Mouse (Mus musculus) lung, postnatal 0 days (tissue): ENCODE results near the gene Zbtb38. TPM values are rescaled to one million over a fixed set of nuclear protein-coding genes. Genes with fewer than 3 reads are reported as not detected.
A peak's percentile ranks its signal among the peaks of the same experiment; 100 is the strongest.

ENCODE experiments used
- ATAC-seq: fragments of 200-750 bp; cut with Nextera tagmentation; 2 replicates; pipeline ENCODE4 v1.8.0; 2017; ENCODE audit warnings: moderate library complexity
- DNase-seq: peaks from one replicate; pipeline ENCODE4 v3.0.0-alpha.2; 2016; ENCODE audit warnings: low spot score
- H3K27ac ChIP-seq: fragments of 300-500 bp; sonication (generic); 2 replicates; pipeline ENCODE4 v1.5.1; 2014; ENCODE audit warnings: antibody characterized with exemption, mild to moderate bottlenecking, low read length, mixed read lengths
- H3K27me3 ChIP-seq: fragments of 300-500 bp; sonication (generic); replicated peaks from 2 replicates; pipeline ENCODE4 v1.6.1; 2014; ENCODE audit warnings: low read length, mixed read lengths; ENCODE audit not compliant: insufficient read depth
- H3K36me3 ChIP-seq: fragments of 300-500 bp; sonication (generic); 2 replicates; pipeline ENCODE4 v1.6.1; 2014; ENCODE audit warnings: low read length, mixed read lengths; ENCODE audit not compliant: insufficient read depth
- H3K4me1 ChIP-seq: fragments of 300-500 bp; sonication (generic); 2 replicates; pipeline ENCODE4 v1.6.1; 2014; ENCODE audit warnings: antibody characterized with exemption, low read depth, low read length, mixed read lengths; ENCODE audit not compliant: insufficient read depth
- H3K4me2 ChIP-seq: fragments of 300-500 bp; sonication (generic); replicated peaks from 2 replicates; pipeline ENCODE4 v1.6.1; 2014; ENCODE audit warnings: low read depth, mild to moderate bottlenecking, low read length, moderate library complexity, mixed read lengths
- H3K4me3 ChIP-seq: fragments of 300-500 bp; sonication (generic); 2 replicates; pipeline ENCODE4 v1.5.1; 2014; ENCODE audit warnings: low read depth, low read length
- H3K9ac ChIP-seq: fragments of 300-500 bp; sonication (generic); replicated peaks from 2 replicates; pipeline ENCODE4 v1.6.1; 2014; ENCODE audit warnings: low read depth, mild to moderate bottlenecking
- H3K9me3 ChIP-seq: fragments of 300-500 bp; sonication (generic); 2 replicates; pipeline ENCODE4 v1.6.1; 2016; ENCODE audit warnings: low read length, mixed read lengths
- CTCF ChIP-seq: IDR thresholded peaks from 2 replicates; pipeline ENCODE4 v1.5.1; 2016; ENCODE audit warnings: antibody characterized with exemption, mild to moderate bottlenecking
- EP300 ChIP-seq: IDR thresholded peaks from 2 replicates; pipeline ENCODE4 v1.6.1; 2016; ENCODE audit warnings: antibody characterized with exemption, mild to moderate bottlenecking, control low read depth
- WGBS: fragments of 180-500 bp; shearing (Covaris S2); extraction: QIAGEN DNeasy Blood & Tissue Kit; methylation state at CpG from one replicate; pipeline ENCODE4 v1.1.7; 2014; 5-methylcytosine and 5-hydroxymethylcytosine counted together
- polyA plus RNA-seq: library from polyadenylated mRNA; unstranded; fragments of >200 nt; fragmentation: Nextera tagmentation; extraction: Ambion mirVana; gene quantifications from 2 replicates; pipeline ENCODE4 v1.2.1, GENCODE M21; 2015

Gene Zbtb38
- polyA plus RNA-seq, 1 experiment from 2014 or later, result 31.8 TPM

DNA sequence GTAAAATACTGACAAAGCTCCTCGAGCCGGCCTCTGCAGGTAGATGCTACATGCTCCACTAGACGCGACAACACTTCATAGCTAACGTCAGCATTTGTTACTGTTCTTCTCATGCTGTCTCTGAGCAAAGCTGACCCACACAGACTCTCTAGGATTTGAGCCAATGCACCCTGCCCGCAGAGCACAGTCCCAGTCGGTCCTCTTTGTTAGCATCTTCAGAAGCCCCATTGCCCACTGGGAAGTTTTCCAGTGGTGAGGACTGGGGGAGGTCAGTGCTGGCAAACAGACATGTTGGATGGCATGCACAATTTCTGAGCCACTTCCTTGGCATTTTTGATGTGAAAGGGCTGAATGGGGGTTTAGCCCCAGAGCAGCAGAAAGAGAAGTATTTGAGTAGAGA lies 113.2 kb downstream of the Zbtb38 start:
- Histone ChIP-seq H3K27ac (no peak overlapping the region), H3K4me1 (no peaks in the 10 kb centered on the region), H3K9ac (no peak overlapping the region), H3K4me3 (no peak overlapping the region), H3K36me3 (no peaks in the 10 kb centered on the region), H3K9me3 (no peaks in the 10 kb centered on the region), H3K4me2 (no peak overlapping the region), H3K27me3 (no peaks in the 10 kb centered on the region)
- DNase-seq (no peak), ATAC-seq (no peak)
- WGBS, result 86% methylated on average over 7 of the region's 7 CpGs
- TF ChIP-seq EP300, result no peak
- TF ChIP-seq CTCF, result no peak

- ATAC-seq (peak; percentile 37; the same call in 1 of the 2 replicates), DNase-seq (peak; percentile 18)
- no peak overlapping the region for H3K4me2 ChIP-seq
- TF ChIP-seq CTCF (no peak), EP300 (no peak)
- no peak overlapping the region for H3K9ac ChIP-seq
- H3K27ac ChIP-seq, result no peak overlapping the region
- WGBS, result 64% methylated on average over 7 of the region's 7 CpGs
- no peaks in the 10 kb centered on the region for H3K27me3 ChIP-seq
- H3K4me1 ChIP-seq, result no peaks in the 10 kb centered on the region
- no peaks in the 10 kb centered on the region for H3K9me3 ChIP-seq
- H3K36me3 ChIP-seq, result no peaks in the 10 kb centered on the region
- H3K4me3 ChIP-seq, result no peak overlapping the region
Observed at GRCm38 (mm10) chr9:96638508-96638907, 114.1 kb downstream of the Zbtb38 start.

DNA sequence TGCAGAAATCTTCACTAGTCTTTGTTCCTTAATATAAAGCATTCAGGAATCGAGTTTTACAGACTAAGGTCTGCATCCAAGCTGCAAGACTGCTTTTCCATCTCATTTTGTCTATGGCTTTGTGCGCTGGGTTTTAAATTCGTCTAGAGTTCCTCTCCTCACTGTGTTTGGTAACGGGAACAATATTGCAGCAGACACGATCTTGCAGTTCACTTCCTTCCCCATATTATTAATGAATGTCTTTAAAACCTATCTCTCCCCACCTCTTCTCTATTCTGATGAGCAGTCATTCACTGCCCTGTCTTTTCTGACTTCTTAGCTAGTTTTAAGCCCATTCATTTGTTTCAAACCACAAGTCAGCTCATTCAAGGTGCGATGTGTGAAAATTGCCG lies 115.5 kb downstream of the Zbtb38 start:
- H3K9me3 ChIP-seq, result no peaks in the 10 kb centered on the region
- H3K27me3 ChIP-seq, result no peaks in the 10 kb centered on the region
- ATAC-seq (no peak), DNase-seq (peak; percentile 37)
- no peaks in the 10 kb centered on the region for H3K4me1 ChIP-seq
- no peak overlapping the region for H3K4me3 ChIP-seq
- H3K4me2 ChIP-seq, result no peak overlapping the region
- no peak overlapping the region for H3K27ac ChIP-seq
- H3K9ac ChIP-seq, result no peak overlapping the region
- WGBS, result 59% methylated on average over 7 of the region's 7 CpGs
- H3K36me3 ChIP-seq, result no peaks in the 10 kb centered on the region
- TF ChIP-seq EP300 (no peak), CTCF (no peak)

DNA sequence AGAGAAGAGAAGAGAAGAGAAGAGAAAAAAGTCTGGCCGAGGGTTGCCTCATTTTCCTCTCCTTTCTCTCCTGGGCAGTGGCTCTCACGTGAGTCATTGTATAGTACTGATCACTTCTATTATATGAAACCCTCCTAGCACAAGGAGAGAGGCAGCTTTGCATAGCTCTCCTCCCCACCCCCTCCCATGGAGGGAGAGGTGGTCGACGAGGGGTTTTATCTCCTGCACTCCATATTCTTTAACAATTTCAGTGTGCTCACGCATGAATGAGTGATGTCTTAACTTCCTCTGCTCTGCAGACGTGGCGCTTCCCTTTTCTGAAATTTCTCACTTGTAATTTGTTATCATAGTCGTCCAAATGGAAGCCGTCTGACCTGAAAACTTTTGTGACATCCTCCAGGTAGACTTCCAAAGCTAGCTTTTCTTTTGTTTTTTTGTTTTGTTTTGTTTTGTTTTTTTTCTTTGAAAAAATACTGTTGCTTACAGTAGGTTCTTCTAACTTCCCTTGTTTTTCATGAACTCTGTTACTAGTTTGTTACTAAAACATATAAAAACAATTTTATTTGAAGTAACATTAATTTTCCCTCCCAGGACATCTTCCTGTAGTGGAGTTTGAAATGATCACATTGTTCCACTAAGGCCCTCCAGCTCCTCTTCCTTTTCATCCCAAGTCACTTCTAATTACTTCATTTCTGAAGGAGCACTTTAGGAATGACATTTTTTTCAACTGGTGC lies 116.0 kb downstream of the Zbtb38 start:
- ATAC-seq, result no peak
- Histone ChIP-seq H3K36me3 (no peaks in the 10 kb centered on the region), H3K9ac (no peak overlapping the region), H3K27me3 (no peaks in the 10 kb centered on the region), H3K9me3 (no peaks in the 10 kb centered on the region), H3K4me3 (no peak overlapping the region), H3K4me2 (no peak overlapping the region), H3K4me1 (no peaks in the 10 kb centered on the region), H3K27ac (no peak overlapping the region)
- no peak for TF ChIP-seq CTCF
- no peak for TF ChIP-seq EP300
- no peak for DNase-seq
- WGBS, result 33% methylated on average over 9 of the region's 9 CpGs

DNA sequence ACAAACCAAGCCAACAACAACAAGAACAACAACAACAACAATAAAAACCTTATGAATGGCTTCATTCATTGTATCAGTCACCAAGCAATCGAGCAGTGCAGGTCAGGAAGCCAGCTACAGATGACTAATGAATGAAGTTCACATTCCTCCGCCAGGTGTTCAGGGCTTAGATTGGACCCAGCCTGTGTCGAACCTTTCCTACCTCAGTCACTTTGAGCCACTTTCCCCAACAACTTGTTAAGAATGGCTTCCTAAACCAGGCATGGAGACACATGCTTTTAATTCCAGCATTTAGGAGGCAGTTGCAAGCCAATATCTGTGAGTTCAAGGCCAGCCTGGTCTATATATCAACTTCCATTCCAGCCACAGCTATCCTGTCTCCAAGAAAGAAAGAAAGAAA lies 116.7 kb downstream of the Zbtb38 start:
- no peak for TF ChIP-seq CTCF
- TF ChIP-seq EP300, result no peak
- no peak for DNase-seq

DNA sequence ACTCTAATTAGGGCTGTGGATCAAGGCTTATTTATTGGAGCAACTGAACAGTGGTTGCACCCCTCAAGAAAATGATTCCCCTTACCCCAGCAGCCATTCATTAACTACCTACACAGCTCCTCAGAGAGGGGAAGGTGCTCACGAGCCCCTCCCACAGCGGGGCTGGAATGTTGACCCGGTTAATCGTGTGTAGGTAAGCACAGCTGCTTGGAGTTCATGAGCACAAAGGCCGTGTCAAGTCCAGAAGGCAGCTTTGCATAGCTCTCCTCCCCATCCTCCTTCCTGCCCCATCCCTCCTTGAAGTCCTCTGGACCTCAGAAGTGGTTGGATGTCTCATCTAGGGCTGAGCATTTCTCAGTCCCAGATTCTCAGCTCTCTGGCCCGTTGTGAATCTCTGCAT lies 117.5 kb downstream of the Zbtb38 start:
- Histone ChIP-seq H3K4me3 (no peak overlapping the region), H3K36me3 (no peaks in the 10 kb centered on the region), H3K9me3 (no peaks in the 10 kb centered on the region), H3K27ac (no peak overlapping the region), H3K27me3 (no peaks in the 10 kb centered on the region), H3K4me2 (no peak overlapping the region), H3K9ac (no peak overlapping the region), H3K4me1 (no peaks in the 10 kb centered on the region)
- TF ChIP-seq CTCF (no peak), EP300 (no peak)
- ATAC-seq (no peak), DNase-seq (no peak)
- WGBS, result 40% methylated on average over 6 of the region's 6 CpGs

More for the DNA sequence above, 116.7 kb downstream of the Zbtb38 start:
- Histone ChIP-seq H3K4me3 (no peak overlapping the region), H3K36me3 (no peaks in the 10 kb centered on the region), H3K9me3 (no peaks in the 10 kb centered on the region), H3K27me3 (no peaks in the 10 kb centered on the region), H3K4me1 (no peaks in the 10 kb centered on the region), H3K27ac (no peak overlapping the region), H3K4me2 (no peak overlapping the region), H3K9ac (no peak overlapping the region)
- ATAC-seq, result no peak
- WGBS, result 68% methylated on average over 3 of the region's 3 CpGs
